Mouse (Mus musculus) limb, embryonic 14.5 days (tissue): ENCODE data around the gene Zmynd11. TPM values are rescaled to one million over a fixed set of nuclear protein-coding genes. Genes with fewer than 3 reads are reported as not detected.
"Not testable (repeated sequence)": the region's sequence is repeated elsewhere in the genome, so short reads cannot be mapped to it uniquely, and the experiment has no call there.

Experiments used
- ATAC-seq: fragments of 200-750 bp; cut with Nextera tagmentation; 2 replicates; pipeline ENCODE4 v1.8.0; 2017; ENCODE audit warnings: low read depth, moderate number of reproducible peaks, moderate TSS enrichment; ENCODE audit not compliant: low FRiP score
- DNase-seq: peaks from one replicate; pipeline ENCODE4 v3.0.0-alpha.2; 2015; ENCODE audit warnings: low spot score
- H3K27ac ChIP-seq: fragments of 300-500 bp; sonication (generic); replicated peaks from 2 replicates; pipeline ENCODE4 v1.5.1; 2014; ENCODE audit warnings: low read depth, mild to moderate bottlenecking, low read length, moderate library complexity, mixed read lengths
- H3K27me3 ChIP-seq: fragments of 300-500 bp; sonication (generic); 2 replicates; pipeline ENCODE4 v1.6.1; 2014; ENCODE audit warnings: low read length, mixed read lengths; ENCODE audit not compliant: control insufficient read depth, insufficient read depth
- H3K36me3 ChIP-seq: fragments of 300-500 bp; sonication (generic); 2 replicates; pipeline ENCODE4 v1.6.1; 2014; ENCODE audit warnings: mild to moderate bottlenecking, low read length, moderate library complexity, mixed read lengths; ENCODE audit not compliant: control insufficient read depth, insufficient read depth
- H3K4me1 ChIP-seq: fragments of 300-500 bp; sonication (generic); 2 replicates; pipeline ENCODE4 v1.6.1; 2014; ENCODE audit warnings: antibody characterized with exemption, low read length, mixed read lengths; ENCODE audit not compliant: control insufficient read depth, insufficient read depth
- H3K4me2 ChIP-seq: fragments of 300-500 bp; sonication (generic); replicated peaks from 2 replicates; pipeline ENCODE4 v1.6.1; 2014; ENCODE audit warnings: low read depth, mild to moderate bottlenecking, low read length, moderate library complexity; ENCODE audit not compliant: severe bottlenecking
- H3K4me3 ChIP-seq: fragments of 300-500 bp; sonication (generic); replicated peaks from 2 replicates; pipeline ENCODE4 v1.5.1; 2014; ENCODE audit warnings: low read length
- H3K9ac ChIP-seq: fragments of 300-500 bp; sonication (generic); 2 replicates; pipeline ENCODE4 v1.6.1; 2014; ENCODE audit warnings: mild to moderate bottlenecking, low read depth, low read length, moderate library complexity; ENCODE audit not compliant: severe bottlenecking
- H3K9me3 ChIP-seq: fragments of 300-500 bp; sonication (generic); 2 replicates; pipeline ENCODE4 v1.6.1; 2016; ENCODE audit warnings: low read length; ENCODE audit not compliant: control insufficient read depth
- POLR2A ChIP-seq: fragments of 200-500 bp; IDR thresholded peaks from 2 replicates; pipeline ENCODE4 v1.8.0; 2012; ENCODE audit warnings: inconsistent platforms, mild to moderate bottlenecking, moderate library complexity, borderline replicate concordance; ENCODE audit not compliant: insufficient read depth, insufficient read length; ENCODE audit errors: extremely low read depth
- WGBS: fragments of 180-500 bp; shearing (Covaris S2); extraction: QIAGEN DNeasy Blood & Tissue Kit; methylation state at CpG from one replicate; pipeline ENCODE4 v1.1.7; 2014; 5-methylcytosine and 5-hydroxymethylcytosine counted together
- polyA plus RNA-seq, 2 experiments: library from polyadenylated mRNA; depleted of rRNA in 1 of 2; stranded (reverse) in 1 of 2; unstranded in 1 of 2; fragments of >200 nt; fragmentation: Nextera tagmentation in 1 of 2; extraction: Ambion mirVana in 1 of 2; gene quantifications; 2 replicates each; pipeline versions ENCODE4 v1.2.1 to v1.2.3; 2012 to 2014

Zmynd11 gene
- polyA plus RNA-seq, 2 experiments = 138 to 178 TPM

DNA sequence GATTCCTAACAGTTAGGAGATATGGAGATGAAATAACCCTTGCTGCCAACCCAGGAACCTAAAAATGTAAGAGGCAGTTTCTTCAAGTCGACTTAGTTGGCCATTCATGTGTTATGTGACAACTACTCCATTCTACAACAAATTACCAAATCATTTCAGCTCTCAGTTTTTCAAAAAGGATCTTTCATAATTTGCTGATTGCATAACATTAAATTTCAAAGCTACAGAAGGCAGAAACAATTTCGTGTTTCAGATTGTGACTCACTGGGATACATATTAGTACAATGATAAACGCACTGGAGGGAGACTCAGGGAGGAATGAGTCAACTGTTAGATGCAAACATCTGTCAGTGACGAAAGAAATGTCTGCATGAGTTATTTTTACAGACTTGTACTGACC, 15.3 kb downstream of the Zmynd11 start:
- WGBS = 82% methylated on average over 4 of the region's 4 CpGs
- Histone ChIP-seq H3K4me3 (no peak overlapping the region), H3K27ac (no peak overlapping the region), H3K36me3 (no peaks in the 10 kb centered on the region), H3K4me1 (peaks cover 5% of the 10 kb centered on the region), H3K27me3 (no peaks in the 10 kb centered on the region), H3K4me2 (no peak overlapping the region), H3K9ac (no peak overlapping the region), H3K9me3 (no peaks in the 10 kb centered on the region)
- no peak for DNase-seq
- ATAC-seq = no peak
- TF ChIP-seq POLR2A = no peak

DNA sequence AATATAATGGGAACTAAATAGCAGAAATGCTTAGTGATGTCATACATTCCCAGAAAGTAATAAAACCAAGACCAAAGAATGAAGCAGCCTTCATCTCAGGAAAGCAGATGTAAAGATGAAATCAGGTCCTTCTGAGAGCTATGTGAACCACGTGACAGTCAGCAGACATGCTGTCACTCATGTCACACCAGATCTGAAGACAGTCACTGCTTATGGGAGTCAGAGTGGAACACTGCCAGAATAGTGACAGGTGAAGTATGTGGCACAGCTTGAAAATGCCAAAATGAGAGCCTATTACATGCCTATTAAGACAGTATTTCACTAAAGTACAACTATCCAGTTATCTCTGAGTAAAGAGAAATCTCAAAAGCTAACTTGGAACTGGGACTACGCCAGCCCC, 26.9 kb downstream of the Zmynd11 start:
- DNase-seq (peak; percentile 16), ATAC-seq (peak; percentile 68)
- no peak for TF ChIP-seq POLR2A
- Histone ChIP-seq H3K4me1 (peaks cover 8% of the 10 kb centered on the region), H3K9ac (no peak overlapping the region), H3K36me3 (0 out of 2 replicates have a peak, but pooled peaks cover 2% of the 10 kb centered on the region), H3K27me3 (no peaks in the 10 kb centered on the region), H3K27ac (no peak overlapping the region), H3K9me3 (no peaks in the 10 kb centered on the region), H3K4me2 (no peak overlapping the region), H3K4me3 (no peak overlapping the region)
- WGBS = 71% methylated on average over 2 of the region's 2 CpGs

DNA sequence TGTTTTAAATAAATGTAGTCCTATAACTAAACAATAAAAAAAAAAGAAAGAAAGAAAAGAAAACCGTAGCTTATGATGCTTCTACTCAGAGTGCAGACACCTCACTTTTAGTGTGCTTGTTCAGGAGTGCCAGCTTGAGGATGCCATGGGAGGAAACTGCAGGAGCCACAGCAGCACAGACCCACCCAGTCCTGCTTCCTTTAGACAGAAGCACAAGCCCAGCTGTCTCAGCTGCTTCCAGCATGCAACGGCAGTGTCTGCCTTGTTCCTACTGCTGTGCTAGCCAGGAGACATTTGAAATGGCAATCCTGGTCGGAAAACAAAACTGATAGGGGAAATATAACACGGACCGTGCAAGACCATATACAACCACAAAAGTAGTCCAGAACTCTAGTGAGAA, 28.1 kb downstream of the Zmynd11 start:
- Histone ChIP-seq H3K4me1 (peaks cover 4% of the 10 kb centered on the region; the same call in 1 of the 2 replicates), H3K27ac (no peak overlapping the region), H3K9me3 (no peaks in the 10 kb centered on the region), H3K4me2 (no peak overlapping the region), H3K36me3 (peaks cover 6% of the 10 kb centered on the region; the same call in 1 of the 2 replicates), H3K27me3 (no peaks in the 10 kb centered on the region), H3K9ac (no peak overlapping the region), H3K4me3 (no peak overlapping the region)
- WGBS = 84% methylated on average over 5 of the region's 5 CpGs
- DNase-seq = peak; percentile 25
- no peak for TF ChIP-seq POLR2A
- ATAC-seq = no peak

DNA sequence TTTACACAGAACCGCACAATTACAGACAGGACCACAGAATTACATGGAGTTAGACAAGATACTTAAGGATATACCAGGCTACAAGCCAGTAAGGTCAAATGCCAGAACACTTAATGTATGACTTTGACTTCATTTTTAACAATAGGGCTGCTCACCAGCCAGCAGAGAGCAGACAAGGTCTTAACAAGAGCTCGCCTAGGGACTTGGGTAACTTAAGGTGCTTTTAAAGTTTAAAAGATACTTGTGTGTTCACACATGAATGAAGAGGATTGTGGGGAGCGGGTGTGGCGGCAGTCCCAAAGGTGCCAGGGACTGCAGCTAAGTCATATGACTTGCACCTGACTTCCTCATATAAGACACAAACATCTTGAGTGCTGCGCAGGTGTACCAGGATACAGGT, 32.9 kb downstream of the Zmynd11 start:
- H3K27me3 ChIP-seq, H3K4me2 ChIP-seq, H3K27ac ChIP-seq, H3K4me1 ChIP-seq, H3K9me3 ChIP-seq, H3K9ac ChIP-seq, ATAC-seq, H3K4me3 ChIP-seq, DNase-seq: not testable (repeated sequence)
- 93% methylated on average over 4 of the region's 5 CpGs for WGBS
- peaks cover 25% of the 10 kb centered on the region for H3K36me3 ChIP-seq

DNA sequence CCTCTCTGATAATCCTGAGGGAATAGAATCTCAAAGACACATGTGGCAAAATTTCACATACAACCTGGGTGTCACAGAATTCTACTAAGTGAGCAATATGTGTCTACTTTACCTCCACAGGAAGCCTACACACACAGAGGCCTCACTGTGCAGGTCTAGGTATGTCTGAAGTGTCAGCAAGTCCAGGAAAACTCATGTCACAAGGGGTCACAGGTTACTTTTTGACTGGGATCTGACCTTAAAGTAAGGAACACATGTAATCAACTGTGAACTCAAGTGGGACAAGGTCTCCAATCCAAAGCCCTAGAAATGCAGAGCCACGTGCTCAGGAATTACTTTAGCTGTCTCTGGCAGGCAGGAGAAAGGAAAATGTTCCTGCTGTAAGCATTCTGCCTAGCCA, 36.1 kb downstream of the Zmynd11 start:
- no peak for TF ChIP-seq POLR2A
- H3K36me3 ChIP-seq = peaks cover 25% of the 10 kb centered on the region

DNA sequence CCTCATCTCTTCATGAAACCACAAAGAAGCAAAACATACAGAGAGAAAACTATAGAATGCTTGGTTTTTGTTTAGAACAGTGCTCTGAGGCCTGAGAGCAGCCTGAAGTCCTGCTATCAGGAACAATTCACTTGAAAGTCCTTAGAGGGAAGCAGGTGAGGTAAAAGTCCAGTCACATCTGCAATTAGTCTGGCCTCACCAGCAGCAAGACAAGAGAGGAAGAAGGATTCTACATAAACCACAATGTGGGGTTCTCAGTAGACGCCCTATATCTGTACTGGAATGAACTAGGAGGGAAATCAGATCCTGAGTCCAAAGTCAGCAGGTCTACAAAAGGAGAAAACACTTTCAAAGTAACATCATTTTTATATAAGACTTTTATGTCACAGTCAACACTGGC, 49.9 kb downstream of the Zmynd11 start:
- Histone ChIP-seq H3K4me1 (no peaks in the 10 kb centered on the region), H3K9me3 (no peaks in the 10 kb centered on the region), H3K4me2 (no peak overlapping the region), H3K9ac (no peak overlapping the region), H3K4me3 (no peak overlapping the region), H3K36me3 (peaks cover 32% of the 10 kb centered on the region), H3K27me3 (no peaks in the 10 kb centered on the region), H3K27ac (no peak overlapping the region)
- no peak for TF ChIP-seq POLR2A
- WGBS = 100% methylated on average over 1 of the region's 1 CpGs
- no peak for DNase-seq
- ATAC-seq = no peak

More for the DNA sequence above, 36.1 kb downstream of the Zmynd11 start:
- no peak for DNase-seq
- H3K9ac ChIP-seq = no peak overlapping the region
- no peak overlapping the region for H3K4me3 ChIP-seq
- no peak for ATAC-seq
- H3K4me1 ChIP-seq = no peaks in the 10 kb centered on the region
- H3K27ac ChIP-seq = no peak overlapping the region
- H3K9me3 ChIP-seq = no peaks in the 10 kb centered on the region
- WGBS = 65% methylated on average over 1 of the region's 1 CpGs
- no peak overlapping the region for H3K4me2 ChIP-seq
- no peaks in the 10 kb centered on the region for H3K27me3 ChIP-seq
